Mouse (Mus musculus) embryonic facial prominence, embryonic 12.5 days (tissue): ENCODE data around the gene Slc5a11. TPM values are rescaled to one million over a fixed set of nuclear protein-coding genes. Genes with fewer than 3 reads are reported as not detected.

Source experiments
- ATAC-seq: fragments of 200-750 bp; cut with Nextera tagmentation; 2 replicates; pipeline ENCODE4 v1.8.0; 2017; ENCODE audit not compliant: insufficient number of reproducible peaks, insufficient read depth, low FRiP score, low TSS enrichment
- H3K27ac ChIP-seq: fragments of 300-500 bp; sonication (generic); 2 replicates; pipeline ENCODE4 v1.5.1; 2016; ENCODE audit warnings: mild to moderate bottlenecking
- H3K27me3 ChIP-seq: fragments of 300-500 bp; sonication (generic); 2 replicates; pipeline ENCODE4 v1.6.1; 2016; ENCODE audit warnings: mild to moderate bottlenecking, moderate library complexity
- H3K36me3 ChIP-seq: fragments of 300-500 bp; sonication (generic); 2 replicates; pipeline ENCODE4 v1.6.1; 2016; ENCODE audit warnings: mild to moderate bottlenecking
- H3K4me1 ChIP-seq: fragments of 300-500 bp; sonication (generic); 2 replicates; pipeline ENCODE4 v1.6.1; 2016
- H3K4me2 ChIP-seq: fragments of 300-500 bp; sonication (generic); replicated peaks from 2 replicates; pipeline ENCODE4 v1.6.1; 2016; ENCODE audit warnings: mild to moderate bottlenecking, moderate library complexity
- H3K4me3 ChIP-seq: fragments of 300-500 bp; sonication (generic); 2 replicates; pipeline ENCODE4 v1.5.1; 2016; ENCODE audit warnings: mild to moderate bottlenecking
- H3K9ac ChIP-seq: fragments of 300-500 bp; sonication (generic); 2 replicates; pipeline ENCODE4 v1.6.1; 2016; ENCODE audit warnings: mild to moderate bottlenecking, moderate library complexity
- H3K9me3 ChIP-seq: fragments of 300-500 bp; sonication (generic); 2 replicates; pipeline ENCODE4 v1.6.1; 2016; ENCODE audit warnings: mild to moderate bottlenecking, moderate library complexity
- WGBS: fragments of 180-500 bp; shearing (Covaris S2); methylation state at CpG from one replicate; pipeline ENCODE4 v1.1.7; 2016; 5-methylcytosine and 5-hydroxymethylcytosine counted together
- polyA plus RNA-seq: library from polyadenylated mRNA; unstranded; fragments of >200 nt; fragmentation: Nextera tagmentation; extraction: Ambion mirVana; gene quantifications from 2 replicates; pipeline ENCODE4 v1.2.1, GENCODE M21; 2016

The Slc5a11 gene
- polyA plus RNA-seq, 1 experiment from 2014 or later, result 0.06 TPM

DNA sequence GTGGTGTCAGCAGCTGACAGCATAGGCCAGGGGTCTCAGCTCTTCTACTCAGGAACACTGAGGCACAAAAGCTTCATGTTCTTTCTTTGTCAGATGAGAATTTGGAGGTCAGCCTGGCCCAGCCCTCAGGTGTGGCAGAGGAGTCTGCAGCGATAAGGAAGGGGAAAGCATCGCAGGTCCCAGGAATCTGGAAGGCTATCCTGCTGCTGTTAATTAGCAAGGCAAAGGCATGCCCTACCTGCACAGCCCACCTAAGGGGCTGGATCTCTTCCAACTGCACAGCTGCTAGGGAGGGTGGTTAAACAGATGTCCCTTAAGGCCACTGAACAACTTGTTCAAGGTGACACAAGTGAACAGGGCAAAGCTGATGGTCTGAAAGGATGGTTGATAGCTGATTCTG is 558 bp downstream of the Slc5a11 start:
- ATAC-seq, result no peak
- Histone ChIP-seq H3K4me2 (no peak overlapping the region), H3K9ac (no peak overlapping the region), H3K36me3 (no peaks in the 10 kb centered on the region), H3K4me3 (no peak overlapping the region), H3K9me3 (no peaks in the 10 kb centered on the region), H3K27me3 (no peaks in the 10 kb centered on the region), H3K27ac (no peak overlapping the region), H3K4me1 (peaks cover 14% of the 10 kb centered on the region)
- 55% methylated on average over 2 of the region's 2 CpGs for WGBS

DNA sequence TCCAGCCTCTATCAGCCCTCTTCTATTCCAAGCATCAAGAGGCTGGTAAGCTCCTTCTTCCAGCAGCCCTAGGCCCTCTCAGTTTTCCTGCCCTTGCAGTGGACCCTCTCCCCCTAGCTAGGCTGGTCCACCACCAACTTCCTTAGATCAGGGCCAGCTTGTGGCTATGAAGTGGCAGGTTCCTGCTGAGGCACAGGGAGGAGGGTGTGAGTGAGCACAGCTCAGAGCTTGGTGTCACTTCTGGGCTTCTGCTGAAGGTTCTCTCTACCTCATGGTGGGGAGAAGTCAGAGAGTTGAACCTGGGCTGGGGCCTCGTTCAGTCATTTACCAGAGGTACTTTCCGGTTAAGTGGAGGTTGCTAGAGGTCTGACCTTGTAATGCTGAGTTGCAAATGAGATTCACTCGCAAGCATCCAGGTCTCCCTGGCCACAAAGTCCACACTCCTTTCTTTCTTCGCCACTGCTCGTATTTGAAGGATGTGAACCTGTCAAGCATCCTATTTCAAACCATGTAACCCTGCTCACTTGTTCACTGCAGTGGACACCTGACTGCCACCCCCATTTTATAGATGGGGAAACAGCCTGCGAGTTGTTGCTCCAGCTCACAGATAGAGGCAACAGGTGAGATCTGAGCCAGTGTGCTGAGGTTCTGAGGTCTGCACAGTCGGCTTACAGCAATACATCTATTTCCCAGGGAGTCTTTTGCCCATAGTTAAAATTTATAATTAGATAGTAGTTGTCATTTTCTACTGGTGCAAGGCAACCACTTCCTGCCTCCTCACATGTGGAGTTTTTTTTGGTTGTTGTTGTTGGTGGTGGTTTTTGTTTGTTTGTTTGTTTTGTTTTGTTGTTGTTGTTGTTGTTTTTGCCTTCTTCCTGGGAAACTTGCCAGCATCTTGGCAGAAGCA is 3.1 kb downstream of the Slc5a11 start:
- Histone ChIP-seq H3K4me2 (no peak overlapping the region), H3K4me1 (peaks cover 22% of the 10 kb centered on the region), H3K27ac (no peak overlapping the region), H3K9ac (no peak overlapping the region), H3K9me3 (no peaks in the 10 kb centered on the region), H3K36me3 (no peaks in the 10 kb centered on the region), H3K27me3 (no peaks in the 10 kb centered on the region), H3K4me3 (no peak overlapping the region)
- ATAC-seq, result no peak
- 75% methylated on average over 7 of the region's 7 CpGs for WGBS

GRCm38 (mm10) chr7:123218620-123219019 is 4.0 kb downstream of the Slc5a11 start:
- Histone ChIP-seq H3K36me3 (no peaks in the 10 kb centered on the region), H3K4me2 (no peak overlapping the region), H3K27me3 (no peaks in the 10 kb centered on the region), H3K27ac (no peak overlapping the region), H3K9ac (no peak overlapping the region), H3K9me3 (no peaks in the 10 kb centered on the region), H3K4me1 (peaks cover 22% of the 10 kb centered on the region), H3K4me3 (no peak overlapping the region)
- no peak for ATAC-seq
- WGBS, result 26% methylated on average over 6 of the region's 6 CpGs

- 65% methylated on average over 13 of the region's 13 CpGs for WGBS
- H3K36me3 ChIP-seq, result no peaks in the 10 kb centered on the region
- no peak overlapping the region for H3K27ac ChIP-seq
- ATAC-seq, result no peak
- H3K9ac ChIP-seq, result no peak overlapping the region
- no peak overlapping the region for H3K4me2 ChIP-seq
- H3K27me3 ChIP-seq, result no peaks in the 10 kb centered on the region
- no peaks in the 10 kb centered on the region for H3K9me3 ChIP-seq
- peaks cover 12% of the 10 kb centered on the region for H3K4me1 ChIP-seq
- H3K4me3 ChIP-seq, result no peak overlapping the region
These were observed 5.4 kb downstream of the Slc5a11 start for GRCm38 (mm10) chr7:123219781-123220632.

- H3K4me1 ChIP-seq, result peaks cover 9% of the 10 kb centered on the region; the same call in 1 of the 2 replicates
- ATAC-seq, result no peak
These were observed 6.0 kb downstream of the Slc5a11 start for GRCm38 (mm10) chr7:123220633-123220942.

GRCm38 (mm10) chr7:123224076-123224475 is 9.5 kb downstream of the Slc5a11 start:
- H3K4me1 ChIP-seq, result peaks cover 9% of the 10 kb centered on the region; the same call in 1 of the 2 replicates

More at GRCm38 (mm10) chr7:123220633-123220942, 6.0 kb downstream of the Slc5a11 start:
- Histone ChIP-seq H3K4me2 (no peak overlapping the region), H3K9ac (no peak overlapping the region), H3K36me3 (no peaks in the 10 kb centered on the region), H3K27me3 (no peaks in the 10 kb centered on the region), H3K4me3 (no peak overlapping the region), H3K27ac (no peak overlapping the region), H3K9me3 (no peaks in the 10 kb centered on the region)
- 60% methylated on average over 2 of the region's 2 CpGs for WGBS

DNA sequence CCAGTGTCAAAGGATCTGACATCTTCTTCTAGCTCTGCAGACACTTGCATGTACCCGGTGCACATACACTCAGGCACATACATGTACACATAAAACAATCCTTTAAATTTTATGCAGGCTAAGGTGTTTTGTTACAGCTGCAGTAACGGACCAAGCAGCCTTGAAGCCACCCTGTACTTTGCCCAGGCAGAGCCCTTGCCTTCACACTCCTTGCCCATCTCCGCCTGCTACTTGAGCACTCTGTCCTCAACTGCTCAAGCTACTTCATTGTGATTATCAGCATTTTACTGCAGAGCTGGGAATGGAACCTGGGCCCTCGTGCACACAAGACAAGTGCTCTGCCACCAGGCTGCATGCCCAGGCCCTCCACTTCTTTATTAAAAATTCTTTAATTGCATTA is 10.6 kb downstream of the Slc5a11 start:
- Histone ChIP-seq H3K36me3 (no peaks in the 10 kb centered on the region), H3K27me3 (no peaks in the 10 kb centered on the region), H3K9me3 (no peaks in the 10 kb centered on the region), H3K4me2 (no peak overlapping the region), H3K9ac (no peak overlapping the region), H3K4me1 (peaks cover 8% of the 10 kb centered on the region; the same call in 1 of the 2 replicates), H3K27ac (no peak overlapping the region), H3K4me3 (no peak overlapping the region)
- ATAC-seq, result no peak
- WGBS, result 83% methylated on average over 4 of the region's 4 CpGs

More at GRCm38 (mm10) chr7:123224076-123224475, 9.5 kb downstream of the Slc5a11 start:
- ATAC-seq, result no peak
- Histone ChIP-seq H3K4me2 (no peak overlapping the region), H3K36me3 (no peaks in the 10 kb centered on the region), H3K9ac (no peak overlapping the region), H3K9me3 (no peaks in the 10 kb centered on the region), H3K4me3 (no peak overlapping the region), H3K27me3 (no peaks in the 10 kb centered on the region), H3K27ac (no peak overlapping the region)
- 81% methylated on average over 9 of the region's 9 CpGs for WGBS

DNA sequence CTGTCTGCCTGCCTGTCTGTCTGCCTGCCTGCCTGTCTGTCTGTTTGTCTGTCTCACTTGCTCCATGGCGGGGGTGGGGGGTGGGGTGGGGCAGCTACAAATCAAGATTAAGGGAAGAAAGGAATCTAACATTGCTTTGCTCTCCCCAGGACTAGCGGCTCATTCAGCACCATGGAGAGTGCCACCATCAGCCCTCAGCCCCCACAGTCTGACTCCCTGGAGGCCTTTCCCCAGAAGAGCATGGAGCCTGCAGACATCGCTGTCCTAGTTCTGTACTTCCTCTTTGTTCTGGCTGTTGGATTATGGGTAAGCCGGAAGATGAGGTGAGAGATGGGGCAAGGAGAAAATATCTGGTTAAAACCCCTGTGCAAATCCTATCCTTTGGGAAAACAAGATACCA is 20.9 kb downstream of the Slc5a11 start:
- no peak for ATAC-seq

DNA sequence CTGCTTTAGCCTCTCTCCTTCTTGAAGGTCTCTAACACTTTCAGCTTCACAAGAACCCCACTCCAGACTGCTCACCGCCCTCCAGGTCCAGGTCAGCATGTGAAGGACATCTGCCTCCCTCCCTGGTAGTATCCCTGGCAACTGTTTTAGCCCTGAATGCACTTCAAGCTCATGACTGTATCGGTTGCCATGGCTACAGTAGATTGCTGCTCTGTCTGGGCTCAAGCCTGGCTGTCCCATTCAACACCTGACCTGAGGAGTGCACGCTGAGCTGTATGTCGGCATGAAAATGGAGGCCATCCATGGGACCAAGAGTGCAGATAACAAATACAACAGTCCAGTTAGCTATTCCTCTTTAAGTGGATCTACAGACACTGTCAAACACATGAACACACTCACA is 24.0 kb downstream of the Slc5a11 start:
- no peak overlapping the region for H3K9ac ChIP-seq
- H3K9me3 ChIP-seq, result no peaks in the 10 kb centered on the region
- ATAC-seq, result no peak
- no peaks in the 10 kb centered on the region for H3K36me3 ChIP-seq
- H3K4me1 ChIP-seq, result no peaks in the 10 kb centered on the region
- 79% methylated on average over 4 of the region's 4 CpGs for WGBS
- no peak overlapping the region for H3K27ac ChIP-seq
- no peak overlapping the region for H3K4me2 ChIP-seq
- no peak overlapping the region for H3K4me3 ChIP-seq
- no peaks in the 10 kb centered on the region for H3K27me3 ChIP-seq

More for the DNA sequence above, 20.9 kb downstream of the Slc5a11 start:
- Histone ChIP-seq H3K9me3 (no peaks in the 10 kb centered on the region), H3K27me3 (no peaks in the 10 kb centered on the region), H3K4me1 (no peaks in the 10 kb centered on the region), H3K4me3 (no peak overlapping the region), H3K27ac (no peak overlapping the region), H3K9ac (no peak overlapping the region), H3K36me3 (no peaks in the 10 kb centered on the region), H3K4me2 (no peak overlapping the region)
- 22% methylated on average over 4 of the region's 4 CpGs for WGBS

GRCm38 (mm10) chr7:123240064-123240463 is 25.5 kb downstream of the Slc5a11 start:
- H3K4me2 ChIP-seq, result no peak overlapping the region
- no peak for ATAC-seq
- H3K27ac ChIP-seq, result no peak overlapping the region
- no peak overlapping the region for H3K9ac ChIP-seq
- H3K9me3 ChIP-seq, result no peaks in the 10 kb centered on the region
- 71% methylated on average over 6 of the region's 6 CpGs for WGBS
- no peaks in the 10 kb centered on the region for H3K4me1 ChIP-seq
- no peaks in the 10 kb centered on the region for H3K27me3 ChIP-seq
- no peak overlapping the region for H3K4me3 ChIP-seq
- no peaks in the 10 kb centered on the region for H3K36me3 ChIP-seq

GRCm38 (mm10) chr7:123242241-123242640 is 27.7 kb downstream of the Slc5a11 start:
- Histone ChIP-seq H3K4me3 (no peak overlapping the region), H3K9ac (no peak overlapping the region), H3K27me3 (no peaks in the 10 kb centered on the region), H3K27ac (no peak overlapping the region), H3K4me1 (no peaks in the 10 kb centered on the region), H3K36me3 (no peaks in the 10 kb centered on the region), H3K9me3 (no peaks in the 10 kb centered on the region), H3K4me2 (no peak overlapping the region)
- no peak for ATAC-seq
- 90% methylated on average over 7 of the region's 7 CpGs for WGBS

- Histone ChIP-seq H3K4me1 (no peaks in the 10 kb centered on the region), H3K9ac (no peak overlapping the region), H3K4me2 (no peak overlapping the region), H3K4me3 (no peak overlapping the region), H3K9me3 (no peaks in the 10 kb centered on the region), H3K36me3 (no peaks in the 10 kb centered on the region), H3K27me3 (no peaks in the 10 kb centered on the region), H3K27ac (no peak overlapping the region)
- no peak for ATAC-seq
- 73% methylated on average over 1 of the region's 1 CpGs for WGBS
These were observed 30.3 kb downstream of the Slc5a11 start for GRCm38 (mm10) chr7:123244833-123245232.
